Mouse (Mus musculus) left cerebral cortex, adult 11 months (tissue): ENCODE measurements around the gene Gm20532.

Source experiments
- DNase-seq: peaks from one replicate; pipeline ENCODE4 v3.0.0; 2022; ENCODE audit warnings: low spot score

Gene Gm20532

GRCm38 (mm10) chr2:26586294-26587043 lies at the start of gene Gm20532:
Gm20532 (plus strand) TSS chr2:26586639.
- DNase-seq = no peak

GRCm38 (mm10) chr2:26539516-26539915 lies 46.9 kb upstream of the Gm20532 start:
- no peak for DNase-seq

- no peak for DNase-seq
These were observed 45.7 kb upstream of the Gm20532 start for GRCm38 (mm10) chr2:26540721-26541120.

- no peak for DNase-seq
These were observed 45.1 kb upstream of the Gm20532 start for GRCm38 (mm10) chr2:26541258-26541910.

- no peak for DNase-seq
These were observed 43.3 kb upstream of the Gm20532 start for GRCm38 (mm10) chr2:26543155-26543554.

- no peak for DNase-seq
These were observed 42.7 kb upstream of the Gm20532 start for GRCm38 (mm10) chr2:26543768-26544167.

- no peak for DNase-seq
These were observed 42.2 kb upstream of the Gm20532 start for GRCm38 (mm10) chr2:26544265-26544664.

GRCm38 (mm10) chr2:26547481-26547880 lies 39.0 kb upstream of the Gm20532 start:
- no peak for DNase-seq

GRCm38 (mm10) chr2:26549801-26550200 lies 36.6 kb upstream of the Gm20532 start:
- DNase-seq = no peak

- no peak for DNase-seq
These were observed 36.2 kb upstream of the Gm20532 start for GRCm38 (mm10) chr2:26550205-26550604.

- no peak for DNase-seq
These were observed 35.7 kb upstream of the Gm20532 start for GRCm38 (mm10) chr2:26550777-26551176.

GRCm38 (mm10) chr2:26551446-26551845 lies 35.0 kb upstream of the Gm20532 start:
- no peak for DNase-seq

- no peak for DNase-seq
These were observed 34.4 kb upstream of the Gm20532 start for GRCm38 (mm10) chr2:26552066-26552465.

- DNase-seq = no peak
These were observed 32.5 kb upstream of the Gm20532 start for GRCm38 (mm10) chr2:26553904-26554303.

GRCm38 (mm10) chr2:26555076-26555475 lies 31.4 kb upstream of the Gm20532 start:
- no peak for DNase-seq

GRCm38 (mm10) chr2:26556535-26556993 lies 29.9 kb upstream of the Gm20532 start:
- no peak for DNase-seq

- DNase-seq = no peak
These were observed 25.9 kb upstream of the Gm20532 start for GRCm38 (mm10) chr2:26560506-26560905.

GRCm38 (mm10) chr2:26561351-26562016 lies 25.0 kb upstream of the Gm20532 start:
- DNase-seq = no peak

- no peak for DNase-seq
These were observed 20.2 kb upstream of the Gm20532 start for GRCm38 (mm10) chr2:26566221-26566620.

GRCm38 (mm10) chr2:26570034-26570433 lies 16.4 kb upstream of the Gm20532 start:
- DNase-seq = no peak

- DNase-seq = no peak
These were observed 15.0 kb upstream of the Gm20532 start for GRCm38 (mm10) chr2:26571400-26571799.

- DNase-seq = no peak
These were observed 14.6 kb upstream of the Gm20532 start for GRCm38 (mm10) chr2:26571826-26572225.

GRCm38 (mm10) chr2:26573396-26573795 lies 13.0 kb upstream of the Gm20532 start:
- no peak for DNase-seq
